10 mouse cellular contexts compared by ENCODE assay signal in genomic region chr6:115271866-115272271, GRCm38 (mm10). TPM values are rescaled to one million over a fixed set of nuclear protein-coding genes. Genes with fewer than 3 reads are reported as not detected.
A peak's percentile ranks its signal among the peaks of the same experiment; 100 is the strongest.
DNase-seq lines count a peak whose midpoint lies in the region; ATAC-seq and TF ChIP-seq lines count a peak whose summit lies in the region.
"Had no signal": no experiment of that assay in that cellular context is flagged by ENCODE, and none has a peak within 500 bp of the region (broad histone marks: within the 10 kb centered on the region; RNA-seq: fewer than 3 reads in every experiment).

No protein-coding gene starts in this region.

- no peak for DNase-seq in layer of hippocampus, adult 2 months (ENCODE audit: low spot score in 2 of 2)
- DNase-seq in layer of hippocampus, postnatal 10 days (ENCODE audit: low spot score in 2 of 2): no peak
- DNase-seq in cerebellum, adult 9-11 months: peak; percentile 59
- peak; percentile 52 for DNase-seq in liver, postnatal 0 days
- peak; percentile 37 for DNase-seq in urinary bladder, adult 2 months (ENCODE audit: low spot score)
- DNase-seq in thymus, postnatal 4 days: no peak

- no peak overlapping the region for H3K9ac ChIP-seq in heart, embryonic 16.5 days (ENCODE audit: low read length)
- no peak overlapping the region for H3K9ac ChIP-seq in liver, postnatal 0 days (replicated peaks)
- no peak overlapping the region for H3K9ac ChIP-seq in forebrain, embryonic 15.5 days (replicated peaks)

- TF ChIP-seq EP300 in liver, postnatal 0 days (IDR thresholded peaks at IDR 0.05; ENCODE audit: low read depth): no peak

- H3K36me3 ChIP-seq in heart, embryonic 16.5 days (ENCODE audit: control insufficient read depth, insufficient read depth): no peaks in the 10 kb centered on the region
- no peaks in the 10 kb centered on the region for H3K36me3 ChIP-seq in liver, postnatal 0 days (replicated peaks; ENCODE audit: insufficient read depth, low read length)
- no peaks in the 10 kb centered on the region; the same call in 1 of the 2 replicates for H3K36me3 ChIP-seq in forebrain, embryonic 15.5 days

- WGBS in heart, embryonic 16.5 days: 3% methylated on average over 4 of the region's 4 CpGs
- WGBS in liver, postnatal 0 days (ENCODE audit: insufficient replicate concordance): 20% methylated on average over 4 of the region's 4 CpGs
- 13% methylated on average over 4 of the region's 4 CpGs for WGBS in forebrain, embryonic 15.5 days

- ATAC-seq in heart, embryonic 16.5 days (replicated peaks; ENCODE audit: extremely low read depth, insufficient read depth, low FRiP score): peak; percentile 42; the same call in 1 of the 2 replicates
- no peak for ATAC-seq in liver, postnatal 0 days
- no peak for ATAC-seq in forebrain, embryonic 15.5 days (replicated peaks)

- H3K4me2 ChIP-seq in heart, embryonic 16.5 days (ENCODE audit: low read depth, low read length): no peak overlapping the region
- no peak overlapping the region for H3K4me2 ChIP-seq in liver, postnatal 0 days (ENCODE audit: low read depth, low read length)
- H3K4me2 ChIP-seq in forebrain, embryonic 15.5 days (replicated peaks): no peak overlapping the region

- peaks cover 9% of the 10 kb centered on the region for H3K27me3 ChIP-seq in heart, embryonic 16.5 days (ENCODE audit: control insufficient read depth, insufficient read depth, low read length)
- no peaks in the 10 kb centered on the region for H3K27me3 ChIP-seq in liver, postnatal 0 days (ENCODE audit: insufficient read depth, low read length)
- H3K27me3 ChIP-seq in forebrain, embryonic 15.5 days: no peaks in the 10 kb centered on the region

- H3K4me1 ChIP-seq in heart, embryonic 16.5 days (ENCODE audit: control insufficient read depth, insufficient read depth, low read length): peaks cover 10% of the 10 kb centered on the region
- H3K4me1 ChIP-seq in liver, postnatal 0 days (ENCODE audit: insufficient read depth): no peaks in the 10 kb centered on the region
- H3K4me1 ChIP-seq in forebrain, embryonic 15.5 days: no peaks in the 10 kb centered on the region

- H3K4me3 ChIP-seq in layer of hippocampus, adult 2 months: no peak overlapping the region
- H3K4me3 ChIP-seq in heart, embryonic 16.5 days (ENCODE audit: low read length): no peak overlapping the region
- H3K4me3 ChIP-seq in liver, postnatal 0 days (ENCODE audit: low read depth, low read length): no peak overlapping the region
- no peak overlapping the region for H3K4me3 ChIP-seq in forebrain, embryonic 15.5 days

- H3K27ac ChIP-seq in layer of hippocampus, adult 2 months: peak overlapping the region; percentile 47; the same call in 1 of the 2 replicates
- H3K27ac ChIP-seq in heart, embryonic 16.5 days (ENCODE audit: low read length): no peak overlapping the region
- no peak overlapping the region for H3K27ac ChIP-seq in liver, postnatal 0 days (ENCODE audit: low read depth)
- no peak overlapping the region for H3K27ac ChIP-seq in forebrain, embryonic 15.5 days (replicated peaks)

- TF ChIP-seq CTCF in layer of hippocampus, adult 2 months (conservative IDR thresholded peaks at IDR 0.05): no peak
- no peak for TF ChIP-seq CTCF in liver, postnatal 0 days (IDR thresholded peaks at IDR 0.05; ENCODE audit: low read depth)

- H3K9me3 ChIP-seq in heart, embryonic 16.5 days (replicated peaks; ENCODE audit: control insufficient read depth, low read length): no peaks in the 10 kb centered on the region
- H3K9me3 ChIP-seq in liver, postnatal 0 days (ENCODE audit: low read length): no peaks in the 10 kb centered on the region
- no peaks in the 10 kb centered on the region for H3K9me3 ChIP-seq in forebrain, embryonic 15.5 days

RNA-seq across cellular contexts. Expression of gene Timp4, which starts 19.9 kb away (rescaled TPM):
- 10 to 100 TPM; 19.4 to 22.6 TPM for total RNA-seq in layer of hippocampus, adult 2 months (2021)
- 10 to 100 TPM; 20.5 to 22.3 TPM for total RNA-seq in layer of hippocampus, postnatal 10 days (2021)
- 1.1 and 1.3 TPM in 2 replicates for polyA plus RNA-seq in heart, embryonic 16.5 days (2015; fragmentation: Nextera tagmentation; extraction: Ambion mirVana)
- 0.11 TPM in 1 of 2 replicates, not detected in the other for polyA plus RNA-seq in liver, postnatal 0 days (2015; fragmentation: Nextera tagmentation; extraction: Ambion mirVana)
- polyA plus RNA-seq in urinary bladder, adult 2 months (2012; rRNA removed): 0.89 and 1.0 TPM in 2 replicates
- 2.0 and 2.3 TPM in 2 replicates for polyA plus RNA-seq in forebrain, embryonic 15.5 days (2015; fragmentation: Nextera tagmentation; extraction: Ambion mirVana)
- total RNA-seq: hematopoietic stem cell, adult 5-6 weeks; MEL had no signal

RNA-seq across cellular contexts. Expression of gene Gm17482, which starts 44.7 kb away (rescaled TPM):
- not detected for total RNA-seq in layer of hippocampus, adult 2 months (2021)
- not detected for total RNA-seq in layer of hippocampus, postnatal 10 days (2021)
- polyA plus RNA-seq in heart, embryonic 16.5 days (2015; fragmentation: Nextera tagmentation; extraction: Ambion mirVana): not detected in 2 replicates
- polyA plus RNA-seq in liver, postnatal 0 days (2015; fragmentation: Nextera tagmentation; extraction: Ambion mirVana): not detected in 2 replicates
- not detected in 2 replicates for polyA plus RNA-seq in urinary bladder, adult 2 months (2012; rRNA removed)
- not detected in 2 replicates for polyA plus RNA-seq in forebrain, embryonic 15.5 days (2015; fragmentation: Nextera tagmentation; extraction: Ambion mirVana)
- total RNA-seq: hematopoietic stem cell, adult 5-6 weeks; MEL had no signal

Comparison
In these comparisons a context has a peak if more than half of its experiments do, and no peak if none do; other contexts are left out.
1. DNase-seq: peak in cerebellum, adult 9-11 months (single experiment), liver, postnatal 0 days (single experiment) and urinary bladder, adult 2 months (single experiment); none in layer of hippocampus, adult 2 months (0 of 2), layer of hippocampus, postnatal 10 days (0 of 2) and thymus, postnatal 4 days (single experiment).